Mouse (Mus musculus) macrophage (primary cell): Measurements from ENCODE around the gene Gm17631. TPM values are rescaled to one million over a fixed set of nuclear protein-coding genes. Genes with fewer than 3 reads are reported as not detected.
"Not testable (repeated sequence)": the region's sequence is repeated elsewhere in the genome, so short reads cannot be mapped to it uniquely, and the experiment has no call there.

ENCODE experiments used
- H3K27ac ChIP-seq: fragments of 350-480 bp; formaldehyde crosslinking; 2 replicates; pipeline ENCODE4 v1.9.0; 2021
- H3K36me3 ChIP-seq: fragments of 350-480 bp; formaldehyde crosslinking; 2 replicates; pipeline ENCODE4 v1.9.0; 2021; ENCODE audit errors: inconsistent target
- H3K4me3 ChIP-seq: fragments of 350-480 bp; formaldehyde crosslinking; 2 replicates; pipeline ENCODE4 v1.9.0; 2021; ENCODE audit errors: inconsistent target
- H3K79me2 ChIP-seq: fragments of 350-480 bp; formaldehyde crosslinking; 2 replicates; pipeline ENCODE4 v1.9.0; 2021; ENCODE audit errors: inconsistent target
- WGBS: methylation state at CpG from one replicate; pipeline ENCODE4 v1.1.7; 2026; ENCODE audit warnings: inconsistent platforms; ENCODE audit not compliant: missing documents; 5-methylcytosine and 5-hydroxymethylcytosine counted together
- polyA plus RNA-seq: library from polyadenylated mRNA; stranded (reverse); fragments of 250-400 nt; gene quantifications from 3 replicates; pipeline ENCODE4 v1.2.4, GENCODE M21; 2018; ENCODE audit warnings: inconsistent platforms
- total RNA-seq, 78 experiments: library from RNA; depleted of rRNA; stranded (reverse); fragments of 250-400 nt; gene quantifications; 1 replicate in 9 of 78; 2 replicates in 24 of 78; 3 replicates in 43 of 78; 4 replicates in 2 of 78; pipeline ENCODE4 v1.2.4; 2018; ENCODE audit warnings: inconsistent platforms in 56 of 78

Gene Gm17631
- not detected for total RNA-seq (2018; cell fraction: chromatin; rRNA removed)
- total RNA-seq (2018; cell fraction: cytosol; rRNA removed), result not detected
- not detected for total RNA-seq (2018; cell fraction: nucleus; rRNA removed)
- not detected in 3 replicates for polyA plus RNA-seq

DNA sequence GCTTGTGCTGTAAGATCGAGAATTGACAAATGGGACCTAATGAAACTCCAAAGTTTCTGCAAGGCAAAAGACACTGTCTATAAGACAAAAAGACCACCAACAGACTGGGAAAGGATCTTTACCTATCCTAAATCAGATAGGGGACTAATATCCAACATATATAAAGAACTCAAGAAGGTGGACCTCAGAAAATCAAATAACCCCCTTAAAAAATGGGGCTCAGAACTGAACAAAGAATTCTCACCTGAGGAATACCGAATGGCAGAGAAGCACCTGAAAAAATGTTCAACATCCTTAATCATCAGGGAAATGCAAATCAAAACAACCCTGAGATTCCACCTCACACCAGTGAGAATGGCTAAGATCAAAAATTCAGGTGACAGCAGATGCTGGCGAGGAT lies at the start of gene Gm17631:
Gene Gm17631, plus strand, starts transcription at position 301 of the 400 bp plus-strand sequence.
- H3K27ac ChIP-seq, H3K4me3 ChIP-seq, H3K79me2 ChIP-seq, H3K36me3 ChIP-seq: not testable (repeated sequence)
- no CpG with 5 or more reads among the region's 3 CpGs for WGBS

DNA sequence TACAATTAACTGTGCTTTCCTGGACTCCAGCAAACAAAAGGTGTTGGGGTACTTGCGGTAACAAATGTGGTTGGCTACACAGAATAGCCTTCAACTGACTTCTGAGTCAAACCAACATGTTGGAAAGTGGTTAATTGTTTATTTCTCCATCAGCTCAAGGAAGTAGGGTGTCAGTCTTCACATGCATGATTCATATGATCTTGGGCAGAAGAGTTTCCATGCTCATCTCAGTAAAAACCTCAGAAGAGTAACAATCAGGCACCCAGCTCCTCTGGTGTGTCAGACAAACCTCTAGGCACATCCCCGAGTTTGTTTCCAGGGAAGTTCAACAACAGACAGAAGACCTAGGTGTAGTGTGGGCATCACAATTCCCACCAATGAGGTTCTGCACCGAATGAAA lies 44.7 kb upstream of the Gm17631 start:
- Histone ChIP-seq H3K79me2 (no peaks in the 10 kb centered on the region), H3K4me3 (no peak overlapping the region), H3K27ac (no peak overlapping the region), H3K36me3 (no peaks in the 10 kb centered on the region)
- WGBS, result 87% methylated on average over 3 of the region's 3 CpGs

DNA sequence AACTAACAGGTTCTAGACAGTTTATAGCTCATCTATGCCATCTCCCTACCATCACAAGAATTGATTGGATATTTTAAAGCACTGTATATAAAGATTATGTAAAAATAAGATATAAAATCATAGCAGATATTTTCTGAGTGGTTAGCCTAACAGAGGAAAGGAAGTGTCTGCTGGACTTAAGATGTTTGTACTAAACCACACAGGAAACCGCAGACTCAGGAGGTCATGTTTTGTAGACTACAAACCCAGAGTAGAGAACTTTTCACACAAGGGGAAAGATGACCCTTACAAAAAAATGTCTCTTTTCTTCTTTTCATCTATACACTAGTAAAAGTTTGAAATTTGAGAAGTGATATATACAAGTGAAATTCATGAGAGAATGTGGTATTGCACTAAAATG lies 38.4 kb upstream of the Gm17631 start:
- WGBS, result 0% methylated on average over 1 of the region's 1 CpGs
- H3K79me2 ChIP-seq, result no peaks in the 10 kb centered on the region
- H3K27ac ChIP-seq, result no peak overlapping the region
- H3K4me3 ChIP-seq, result no peak overlapping the region
- H3K36me3 ChIP-seq, result no peaks in the 10 kb centered on the region

DNA sequence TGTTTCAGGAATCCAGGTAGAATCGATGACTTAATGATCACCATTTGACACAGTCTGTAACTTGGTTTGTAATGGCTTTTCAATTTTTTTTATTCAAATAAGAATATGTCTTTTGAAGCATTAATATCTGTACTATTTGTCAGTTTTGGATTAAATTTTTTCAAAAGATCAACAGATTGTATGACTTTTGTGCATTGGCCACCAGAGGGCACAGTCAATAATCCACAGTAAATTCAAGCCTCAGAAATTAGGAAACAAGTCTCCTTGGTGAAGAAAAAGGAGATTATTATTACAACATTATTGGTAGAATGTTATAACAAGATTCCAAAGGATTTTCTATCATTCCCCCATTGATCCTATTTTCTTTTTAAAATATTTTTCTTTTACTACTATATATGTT lies 36.9 kb upstream of the Gm17631 start:
- 100% methylated on average over 1 of the region's 1 CpGs for WGBS
- Histone ChIP-seq H3K4me3 (no peak overlapping the region), H3K36me3 (no peaks in the 10 kb centered on the region), H3K27ac (no peak overlapping the region), H3K79me2 (no peaks in the 10 kb centered on the region)

DNA sequence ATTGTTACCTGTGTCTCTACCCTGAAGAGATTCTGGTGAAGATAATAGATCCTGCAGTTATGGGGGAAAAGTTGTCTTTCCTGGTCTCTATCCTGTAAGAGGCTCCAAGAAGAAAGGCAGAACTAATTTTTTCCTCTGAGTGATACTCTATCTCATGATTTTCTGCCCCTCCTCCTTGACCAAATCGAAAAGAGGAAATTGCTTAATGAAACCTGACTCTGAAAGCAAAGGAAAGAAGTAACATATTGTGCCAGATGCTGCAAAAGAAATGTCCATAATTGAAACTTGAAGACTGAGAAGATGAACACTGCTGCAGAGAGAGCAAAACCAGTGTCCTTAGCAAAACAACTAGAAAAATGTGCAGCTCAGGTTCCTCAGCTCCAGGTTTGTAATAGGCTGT lies 14.1 kb downstream of the Gm17631 start, which contains the start of gene Klra17:
Gene Klra17, minus strand, starts transcription at position 124 of the 400 bp plus-strand sequence.
- WGBS, result 0% methylated on average over 1 of the region's 1 CpGs
- Histone ChIP-seq H3K36me3 (no peaks in the 10 kb centered on the region), H3K4me3 (no peak within 1 kb of the TSS), H3K79me2 (no peaks in the 10 kb centered on the region), H3K27ac (no peak within 1 kb of the TSS)

DNA sequence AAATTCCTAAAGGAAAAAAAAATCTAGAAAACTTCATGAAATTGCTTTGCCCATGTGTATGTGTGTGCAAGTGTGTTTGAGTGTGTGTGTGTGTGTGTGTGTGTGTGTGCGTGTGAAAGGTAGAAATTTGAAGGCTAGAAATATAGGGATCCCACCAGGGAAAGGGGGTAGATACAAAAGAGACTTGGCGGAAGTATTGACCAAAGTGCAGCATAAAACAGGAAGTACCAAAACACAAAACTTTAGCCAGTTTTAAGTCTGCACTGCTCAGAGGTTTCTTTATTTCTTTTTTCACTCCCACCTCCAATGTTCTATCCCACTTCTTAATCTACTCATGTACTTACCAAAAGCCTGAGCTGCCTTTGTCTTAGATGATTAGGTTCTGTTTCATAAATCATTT lies 20.1 kb downstream of the Gm17631 start:
- H3K79me2 ChIP-seq, result no peaks in the 10 kb centered on the region
- no peaks in the 10 kb centered on the region for H3K36me3 ChIP-seq
- 60% methylated on average over 2 of the region's 2 CpGs for WGBS
- no peak overlapping the region for H3K27ac ChIP-seq
- no peak overlapping the region for H3K4me3 ChIP-seq

Other genes with a start within 250 kb of the Gm17631 start
- 0.21 to 2.0 TPM (median 1.7 TPM) in 3 replicates for gene Klrk1, start 238.8 kb upstream of the Gm17631 start, polyA plus RNA-seq
- gene Klrc3, start 219.3 kb upstream of the Gm17631 start, polyA plus RNA-seq, result not detected in 3 replicates
- not detected in 3 replicates for gene Klrc2, start 202.0 kb upstream of the Gm17631 start, polyA plus RNA-seq
- 0.07 TPM in 1 of 3 replicates, not detected in the others for gene Klrc1, start 183.7 kb upstream of the Gm17631 start, polyA plus RNA-seq
- gene Klri1, start 145.5 kb upstream of the Gm17631 start, polyA plus RNA-seq, result not detected in 3 replicates
- gene Klri2, start 122.2 kb upstream of the Gm17631 start, polyA plus RNA-seq, result 0.07 TPM in 1 of 3 replicates, not detected in the others
- gene Gm156, start 78.4 kb upstream of the Gm17631 start, polyA plus RNA-seq, result not detected in 3 replicates
- 0.98 to 1.4 TPM in 2 of 3 replicates, not detected in the other for gene Klra17, start 14.0 kb downstream of the Gm17631 start, polyA plus RNA-seq
- gene Klra5, start 55.0 kb downstream of the Gm17631 start, polyA plus RNA-seq, result not detected in 3 replicates
- not detected in 3 replicates for gene Klra6, start 164.3 kb downstream of the Gm17631 start, polyA plus RNA-seq
- not detected in 3 replicates for gene Klra4, start 204.6 kb downstream of the Gm17631 start, polyA plus RNA-seq